Mouse (Mus musculus) liver, embryonic 11.5 days (tissue): Measurements from ENCODE around the gene Tor3a. TPM values are rescaled to one million over a fixed set of nuclear protein-coding genes. Genes with fewer than 3 reads are reported as not detected.

ENCODE experiments used
- ATAC-seq: fragments of 200-750 bp; cut with Nextera tagmentation; replicated peaks from 2 replicates; pipeline ENCODE4 v1.8.0; 2017; ENCODE audit warnings: moderate number of reproducible peaks, mild to moderate bottlenecking, moderate TSS enrichment, moderate library complexity; ENCODE audit not compliant: low FRiP score
- DNase-seq: peaks from one replicate; pipeline ENCODE4 v3.0.0-alpha.2; 2017; ENCODE audit warnings: low spot score
- H3K27ac ChIP-seq: fragments of 300-500 bp; sonication (generic); 2 replicates; pipeline ENCODE4 v1.5.1; 2014; ENCODE audit warnings: mild to moderate bottlenecking, low read depth, low read length, control low read depth
- H3K27me3 ChIP-seq: fragments of 300-500 bp; sonication (generic); replicated peaks from 2 replicates; pipeline ENCODE4 v1.6.1; 2014; ENCODE audit warnings: low read length, mixed read lengths; ENCODE audit not compliant: control insufficient read depth, insufficient read depth
- H3K36me3 ChIP-seq: fragments of 300-500 bp; sonication (generic); 2 replicates; pipeline ENCODE4 v1.6.1; 2014; ENCODE audit warnings: mild to moderate bottlenecking, low read length, moderate library complexity, mixed read lengths; ENCODE audit not compliant: control insufficient read depth, insufficient read depth
- H3K4me1 ChIP-seq: fragments of 300-500 bp; sonication (generic); replicated peaks from 2 replicates; pipeline ENCODE4 v1.6.1; 2014; ENCODE audit warnings: low read length, mixed read lengths; ENCODE audit not compliant: control insufficient read depth, insufficient read depth
- H3K4me2 ChIP-seq: fragments of 300-500 bp; sonication (generic); 2 replicates; pipeline ENCODE4 v1.6.1; 2014; ENCODE audit warnings: mild to moderate bottlenecking, control low read depth, moderate library complexity
- H3K4me3 ChIP-seq: fragments of 300-500 bp; sonication (generic); 2 replicates; pipeline ENCODE4 v1.5.1; 2014; ENCODE audit warnings: low read depth, low read length, control low read depth
- H3K9ac ChIP-seq: fragments of 300-500 bp; sonication (generic); 2 replicates; pipeline ENCODE4 v1.6.1; 2014; ENCODE audit warnings: low read depth, low read length, control low read depth
- H3K9me3 ChIP-seq: fragments of 300-500 bp; sonication (generic); 2 replicates; pipeline ENCODE4 v1.6.1; 2016; ENCODE audit warnings: low read length, inconsistent platforms, mixed read lengths; ENCODE audit not compliant: control insufficient read depth
- WGBS: fragments of 180-500 bp; shearing (Covaris S2); extraction: QIAGEN DNeasy Blood & Tissue Kit; methylation state at CpG from one replicate; pipeline ENCODE4 v1.1.7; 2014; 5-methylcytosine and 5-hydroxymethylcytosine counted together
- polyA plus RNA-seq: library from polyadenylated mRNA; unstranded; fragments of >200 nt; fragmentation: Nextera tagmentation; extraction: Ambion mirVana; gene quantifications from 2 replicates; pipeline ENCODE4 v1.2.1, GENCODE M21; 2014

Gene Tor3a
- polyA plus RNA-seq, 1 experiment from 2014 or later: 4.0 TPM

DNA sequence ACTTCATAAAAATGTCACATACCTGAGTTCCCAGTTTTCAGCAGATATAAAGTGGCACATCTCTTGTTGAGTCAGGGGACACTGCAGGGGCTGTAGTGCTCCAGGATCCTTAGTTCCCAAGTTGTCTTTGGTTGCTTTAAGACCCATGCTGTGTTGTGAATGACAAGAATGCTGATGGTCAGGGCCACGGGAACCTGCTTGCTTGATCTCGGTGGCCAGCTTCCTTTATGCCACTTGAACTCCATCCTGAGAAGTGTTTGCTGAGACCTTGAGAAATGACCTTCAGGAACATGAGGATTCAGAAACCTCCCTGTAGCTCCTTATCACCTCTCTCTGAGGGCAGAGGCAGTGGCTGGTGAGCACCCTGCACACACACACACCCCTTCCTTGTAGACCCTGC, 25.5 kb downstream of the Tor3a start:
- H3K4me3 ChIP-seq: no peak overlapping the region
- ATAC-seq: no peak; the same call in 1 of the 2 replicates
- H3K4me2 ChIP-seq: no peak overlapping the region
- no peak overlapping the region for H3K27ac ChIP-seq
- no peaks in the 10 kb centered on the region for H3K27me3 ChIP-seq
- H3K9ac ChIP-seq: no peak overlapping the region
- WGBS: 65% methylated on average over 2 of the region's 2 CpGs
- H3K36me3 ChIP-seq: no peaks in the 10 kb centered on the region
- no peak for DNase-seq
- no peaks in the 10 kb centered on the region for H3K9me3 ChIP-seq
- H3K4me1 ChIP-seq: no peaks in the 10 kb centered on the region

DNA sequence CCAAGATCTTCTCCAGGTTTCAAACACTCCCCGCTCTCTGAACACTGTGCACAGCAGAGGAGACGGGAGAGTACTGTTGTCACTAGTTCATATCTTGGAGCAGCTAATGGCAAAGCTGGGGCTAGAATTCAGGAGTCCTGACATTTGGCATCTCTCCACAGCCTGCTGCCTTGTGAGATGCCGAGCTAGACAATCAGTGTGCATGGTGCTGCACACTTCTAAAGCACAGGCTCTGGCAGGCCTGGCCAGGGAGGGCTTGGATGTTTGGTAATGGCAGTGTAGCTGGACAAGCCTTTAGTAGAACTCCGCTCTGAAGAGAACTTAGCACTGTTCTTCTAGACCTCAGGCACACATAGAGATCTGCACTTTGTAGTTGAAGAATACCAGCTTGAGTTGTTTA, 28.2 kb downstream of the Tor3a start:
- H3K4me3 ChIP-seq: no peak overlapping the region
- peaks cover 15% of the 10 kb centered on the region for H3K36me3 ChIP-seq
- DNase-seq: no peak
- no peak overlapping the region for H3K4me2 ChIP-seq
- no peaks in the 10 kb centered on the region for H3K27me3 ChIP-seq
- no peak overlapping the region for H3K27ac ChIP-seq
- WGBS: 94% methylated on average over 4 of the region's 4 CpGs
- no peak overlapping the region for H3K9ac ChIP-seq
- no peak for ATAC-seq
- H3K9me3 ChIP-seq: no peaks in the 10 kb centered on the region
- peaks cover 12% of the 10 kb centered on the region for H3K4me1 ChIP-seq

GRCm38 (mm10) chr1:156644780-156645523, 29.2 kb downstream of the Tor3a start:
- Histone ChIP-seq H3K36me3 (peaks cover 22% of the 10 kb centered on the region), H3K27me3 (no peaks in the 10 kb centered on the region), H3K27ac (no peak overlapping the region), H3K9me3 (no peaks in the 10 kb centered on the region), H3K4me2 (no peak overlapping the region), H3K9ac (no peak overlapping the region), H3K4me3 (no peak overlapping the region), H3K4me1 (peaks cover 12% of the 10 kb centered on the region)
- 81% methylated on average over 13 of the region's 13 CpGs for WGBS
- ATAC-seq: no peak
- no peak for DNase-seq

DNA sequence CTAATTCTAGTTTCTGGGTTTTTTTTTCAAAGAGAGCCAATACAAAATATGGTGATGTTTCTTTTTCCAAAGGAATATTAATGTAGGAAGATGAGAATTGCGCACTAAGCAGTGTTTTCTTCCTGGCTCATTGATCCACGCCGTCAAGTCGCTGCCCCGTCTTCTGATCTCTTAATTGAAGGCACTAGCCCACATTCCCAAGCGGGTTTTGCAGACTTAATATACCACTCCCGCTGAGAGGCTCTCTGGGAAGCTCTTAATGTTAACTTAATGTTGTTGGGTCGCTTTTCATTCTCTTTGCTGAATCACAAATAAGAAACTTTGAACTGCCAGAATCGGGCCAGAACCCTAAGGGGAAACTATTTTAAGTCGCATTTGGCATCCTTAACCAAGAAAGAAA, 30.1 kb downstream of the Tor3a start:
- WGBS: 87% methylated on average over 10 of the region's 10 CpGs
- Histone ChIP-seq H3K4me1 (peaks cover 12% of the 10 kb centered on the region), H3K27ac (no peak overlapping the region), H3K27me3 (no peaks in the 10 kb centered on the region), H3K9ac (no peak overlapping the region), H3K9me3 (no peaks in the 10 kb centered on the region), H3K4me2 (no peak overlapping the region), H3K4me3 (no peak overlapping the region), H3K36me3 (peaks cover 22% of the 10 kb centered on the region)
- DNase-seq: no peak
- ATAC-seq: no peak

DNA sequence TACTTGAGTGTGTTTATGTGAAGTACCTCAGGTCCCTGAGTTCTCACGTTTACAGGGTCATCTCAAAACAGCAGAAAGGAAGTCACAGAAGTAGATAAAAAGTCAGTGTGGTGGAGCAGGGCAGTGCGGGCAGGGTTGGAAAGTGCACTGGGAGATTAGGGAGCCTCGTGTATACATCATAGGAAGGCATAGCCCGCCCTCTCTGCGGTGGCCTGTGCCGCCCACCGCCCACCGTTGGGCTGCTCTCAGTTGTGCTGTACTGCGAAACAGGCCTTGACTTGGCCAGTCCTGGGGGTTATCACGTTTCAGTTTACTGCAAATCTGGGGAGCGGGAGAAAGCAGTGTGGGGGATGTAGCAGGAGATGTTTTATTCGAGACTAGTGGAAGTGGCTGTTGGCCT, 31.3 kb downstream of the Tor3a start:
- 56% methylated on average over 12 of the region's 12 CpGs for WGBS
- H3K9ac ChIP-seq: no peak overlapping the region
- no peak overlapping the region for H3K27ac ChIP-seq
- H3K4me3 ChIP-seq: no peak overlapping the region
- peaks cover 12% of the 10 kb centered on the region for H3K4me1 ChIP-seq
- H3K9me3 ChIP-seq: no peaks in the 10 kb centered on the region
- H3K36me3 ChIP-seq: peaks cover 26% of the 10 kb centered on the region
- no peak; the same call in 1 of the 2 replicates for ATAC-seq
- DNase-seq: no peak
- no peaks in the 10 kb centered on the region for H3K27me3 ChIP-seq
- no peak overlapping the region for H3K4me2 ChIP-seq

DNA sequence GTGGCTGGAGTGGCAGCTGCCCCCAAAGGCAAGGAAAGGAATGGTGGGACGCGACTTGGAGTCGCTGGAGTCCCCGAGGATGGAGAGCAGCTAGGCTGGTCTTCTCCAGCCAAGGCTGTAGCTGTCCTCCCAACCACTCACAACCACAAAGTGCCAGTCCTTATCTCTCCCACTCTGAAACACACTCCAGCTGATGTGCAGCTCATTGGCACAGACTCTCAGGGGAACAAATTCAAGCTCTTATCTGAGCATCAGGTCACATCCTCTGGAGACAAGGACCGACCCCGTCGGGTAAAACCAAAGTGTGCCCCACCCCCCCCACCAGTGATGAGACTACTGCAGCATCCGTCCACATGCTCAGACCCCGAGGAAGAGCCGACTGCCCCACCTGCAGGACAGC, 32.3 kb downstream of the Tor3a start:
- H3K4me3 ChIP-seq: no peak overlapping the region
- 68% methylated on average over 10 of the region's 10 CpGs for WGBS
- peaks cover 12% of the 10 kb centered on the region for H3K4me1 ChIP-seq
- peak; percentile 60; the same call in 1 of the 2 replicates for ATAC-seq
- DNase-seq: no peak
- H3K9ac ChIP-seq: no peak overlapping the region
- H3K9me3 ChIP-seq: no peaks in the 10 kb centered on the region
- H3K36me3 ChIP-seq: peaks cover 26% of the 10 kb centered on the region
- no peak overlapping the region for H3K27ac ChIP-seq
- H3K27me3 ChIP-seq: no peaks in the 10 kb centered on the region
- H3K4me2 ChIP-seq: no peak overlapping the region

- 82% methylated on average over 4 of the region's 4 CpGs for WGBS
- no peak for DNase-seq
- no peak for ATAC-seq
Observed at GRCm38 (mm10) chr1:156640577-156640976, 33.6 kb downstream of the Tor3a start.

GRCm38 (mm10) chr1:156639455-156639854, 34.7 kb downstream of the Tor3a start:
- ATAC-seq (no peak), DNase-seq (no peak)
- peaks cover 29% of the 10 kb centered on the region for H3K36me3 ChIP-seq
- H3K9ac ChIP-seq: no peak overlapping the region
- no peaks in the 10 kb centered on the region for H3K27me3 ChIP-seq
- WGBS: 85% methylated on average over 5 of the region's 5 CpGs
- H3K4me1 ChIP-seq: peaks cover 12% of the 10 kb centered on the region
- H3K4me2 ChIP-seq: no peak overlapping the region
- no peaks in the 10 kb centered on the region for H3K9me3 ChIP-seq
- H3K27ac ChIP-seq: no peak overlapping the region
- H3K4me3 ChIP-seq: no peak overlapping the region

More at GRCm38 (mm10) chr1:156640577-156640976, 33.6 kb downstream of the Tor3a start:
- no peak overlapping the region for H3K4me3 ChIP-seq
- H3K9ac ChIP-seq: no peak overlapping the region
- peaks cover 29% of the 10 kb centered on the region for H3K36me3 ChIP-seq
- H3K27me3 ChIP-seq: no peaks in the 10 kb centered on the region
- no peak overlapping the region for H3K27ac ChIP-seq
- H3K9me3 ChIP-seq: no peaks in the 10 kb centered on the region
- no peak overlapping the region for H3K4me2 ChIP-seq
- H3K4me1 ChIP-seq: peaks cover 12% of the 10 kb centered on the region

GRCm38 (mm10) chr1:156635148-156635547, 39.0 kb downstream of the Tor3a start:
- Histone ChIP-seq H3K4me3 (no peak overlapping the region), H3K27me3 (no peaks in the 10 kb centered on the region), H3K27ac (no peak overlapping the region), H3K9ac (no peak overlapping the region), H3K4me2 (no peak overlapping the region), H3K36me3 (peaks cover 24% of the 10 kb centered on the region), H3K4me1 (no peaks in the 10 kb centered on the region), H3K9me3 (no peaks in the 10 kb centered on the region)
- 83% methylated on average over 2 of the region's 2 CpGs for WGBS
- DNase-seq (no peak), ATAC-seq (no peak)
